Mouse (Mus musculus) bone marrow, adult 2 months (tissue): ENCODE data around the gene Mettl8.

Experiments
- CTCF ChIP-seq: fragments of 200-500 bp; IDR thresholded peaks from 2 replicates; pipeline ENCODE4 v1.5.1; 2011; ENCODE audit warnings: low read length, control low read depth; ENCODE audit not compliant: control insufficient read depth, insufficient read depth
- POLR2A ChIP-seq: fragments of 200-500 bp; IDR thresholded peaks from 2 replicates; pipeline ENCODE4 v1.6.1; 2011; ENCODE audit warnings: low read depth, mild to moderate bottlenecking, control low read depth, low read length, borderline replicate concordance; ENCODE audit not compliant: control insufficient read depth

DNA sequence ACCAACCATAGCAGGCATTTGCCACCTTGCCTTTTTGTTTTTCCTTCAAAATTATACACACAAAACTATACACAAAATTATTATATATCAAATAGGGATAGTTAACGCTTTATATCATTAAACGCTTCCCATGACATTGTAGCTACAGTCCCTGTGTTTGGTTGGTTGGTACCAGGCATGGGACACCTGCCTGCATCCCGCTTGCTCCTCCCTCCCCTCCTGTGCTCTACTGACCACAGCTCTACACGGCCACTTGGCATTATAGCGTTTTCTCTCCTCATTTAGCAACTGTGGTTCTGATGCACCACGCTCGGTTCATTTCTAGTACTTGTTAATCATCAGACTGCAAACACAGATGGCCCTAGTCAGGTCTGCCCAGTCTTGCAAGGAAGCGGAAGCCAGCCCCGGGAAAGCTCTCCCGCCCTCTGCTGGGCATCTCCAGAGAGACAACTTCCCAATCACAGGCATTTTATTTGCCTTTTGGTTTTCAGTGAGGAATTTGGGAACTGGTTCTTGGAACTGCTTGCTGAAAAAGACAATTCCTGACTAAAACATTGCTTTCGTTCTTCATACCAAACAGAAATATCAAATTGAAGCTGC is 15.8 kb downstream of the Mettl8 start:
- TF ChIP-seq CTCF, result peak; percentile 66
- no peak for TF ChIP-seq POLR2A
